Mouse (Mus musculus) midbrain, embryonic 13.5 days (tissue): ENCODE results near the gene Nme7. TPM values are rescaled to one million over a fixed set of nuclear protein-coding genes. Genes with fewer than 3 reads are reported as not detected.

ENCODE experiments used
- ATAC-seq: fragments of 200-750 bp; cut with Nextera tagmentation; 2 replicates; pipeline ENCODE4 v1.8.0; 2017; ENCODE audit warnings: mild to moderate bottlenecking, moderate TSS enrichment, moderate library complexity
- H3K27ac ChIP-seq: fragments of 300-500 bp; sonication (generic); 2 replicates; pipeline ENCODE4 v1.5.1; 2015; ENCODE audit warnings: inconsistent platforms, mild to moderate bottlenecking, moderate library complexity
- H3K27me3 ChIP-seq: fragments of 300-500 bp; sonication (generic); 2 replicates; pipeline ENCODE4 v1.6.1; 2015; ENCODE audit warnings: mild to moderate bottlenecking, inconsistent platforms
- H3K36me3 ChIP-seq: fragments of 300-500 bp; sonication (generic); 2 replicates; pipeline ENCODE4 v1.6.1; 2015; ENCODE audit warnings: mild to moderate bottlenecking, inconsistent platforms
- H3K4me1 ChIP-seq: fragments of 300-500 bp; sonication (generic); replicated peaks from 2 replicates; pipeline ENCODE4 v1.6.1; 2015; ENCODE audit warnings: inconsistent platforms
- H3K4me2 ChIP-seq: fragments of 300-500 bp; sonication (generic); replicated peaks from 2 replicates; pipeline ENCODE4 v1.6.1; 2015; ENCODE audit warnings: moderate library complexity, mild to moderate bottlenecking, inconsistent platforms
- H3K4me3 ChIP-seq: fragments of 300-500 bp; sonication (generic); replicated peaks from 2 replicates; pipeline ENCODE4 v1.5.1; 2015; ENCODE audit warnings: mild to moderate bottlenecking, inconsistent platforms
- H3K9ac ChIP-seq: fragments of 300-500 bp; sonication (generic); replicated peaks from 2 replicates; pipeline ENCODE4 v1.6.1; 2015; ENCODE audit warnings: mild to moderate bottlenecking, inconsistent platforms
- H3K9me3 ChIP-seq: fragments of 300-500 bp; sonication (generic); 2 replicates; pipeline ENCODE4 v1.6.1; 2016; ENCODE audit warnings: mild to moderate bottlenecking, inconsistent platforms
- WGBS: fragments of 180-500 bp; shearing (Covaris S2); methylation state at CpG from one replicate; pipeline ENCODE4 v1.1.7; 2015; 5-methylcytosine and 5-hydroxymethylcytosine counted together
- polyA plus RNA-seq: library from polyadenylated mRNA; unstranded; fragments of >200 nt; fragmentation: Nextera tagmentation; extraction: Ambion mirVana; gene quantifications from 2 replicates; pipeline ENCODE4 v1.2.1, GENCODE M21; 2015

The Nme7 gene
- polyA plus RNA-seq, 1 experiment from 2014 or later, result 38.8 TPM

- H3K27ac ChIP-seq, result peak overlapping the region; percentile 21; the same call in 1 of the 2 replicates
- peak overlapping the region; percentile 15; the same call in 1 of the 2 replicates for H3K9ac ChIP-seq
- whole genome bisulfite sequencing, result 36% methylated on average over 3 of the region's 3 CpGs
- H3K27me3 ChIP-seq, result no peaks in the 10 kb centered on the region
- H3K4me3 ChIP-seq, result no peak overlapping the region
- H3K4me1 ChIP-seq, result peaks cover 30% of the 10 kb centered on the region
- no peaks in the 10 kb centered on the region; the same call in 1 of the 2 replicates for H3K36me3 ChIP-seq
- peak; percentile 62 for ATAC-seq
- no peak overlapping the region for H3K4me2 ChIP-seq
- H3K9me3 ChIP-seq, result no peaks in the 10 kb centered on the region
These were observed 88.3 kb downstream of the Nme7 start for GRCm38 (mm10) chr1:164392176-164392575.

GRCm38 (mm10) chr1:164395131-164395780, 91.3 kb downstream of the Nme7 start:
- Histone ChIP-seq H3K36me3 (no peaks in the 10 kb centered on the region), H3K27me3 (no peaks in the 10 kb centered on the region), H3K9me3 (no peaks in the 10 kb centered on the region), H3K4me2 (no peak overlapping the region), H3K9ac (no peak overlapping the region), H3K27ac (peak overlapping the region; percentile 75), H3K4me1 (peaks cover 30% of the 10 kb centered on the region), H3K4me3 (no peak overlapping the region)
- 32% methylated on average over 6 of the region's 6 CpGs for WGBS
- ATAC-seq, result peak; percentile 93

GRCm38 (mm10) chr1:164397672-164398071, 93.8 kb downstream of the Nme7 start:
- WGBS, result 35% methylated on average over 4 of the region's 4 CpGs
- no peak overlapping the region for H3K4me3 ChIP-seq
- H3K27ac ChIP-seq, result no peak overlapping the region
- peaks cover 19% of the 10 kb centered on the region for H3K4me1 ChIP-seq
- H3K4me2 ChIP-seq, result no peak overlapping the region
- ATAC-seq, result no peak
- H3K9me3 ChIP-seq, result peaks cover 6% of the 10 kb centered on the region
- H3K27me3 ChIP-seq, result no peaks in the 10 kb centered on the region
- no peak overlapping the region for H3K9ac ChIP-seq
- H3K36me3 ChIP-seq, result peaks cover 8% of the 10 kb centered on the region

GRCm38 (mm10) chr1:164399578-164399977, 95.7 kb downstream of the Nme7 start:
- no peak overlapping the region for H3K4me3 ChIP-seq
- H3K27ac ChIP-seq, result no peak overlapping the region
- no peak overlapping the region for H3K9ac ChIP-seq
- H3K9me3 ChIP-seq, result peaks cover 6% of the 10 kb centered on the region
- H3K4me1 ChIP-seq, result peaks cover 19% of the 10 kb centered on the region
- peaks cover 16% of the 10 kb centered on the region for H3K36me3 ChIP-seq
- no peak for ATAC-seq
- 96% methylated on average over 3 of the region's 3 CpGs for WGBS
- H3K27me3 ChIP-seq, result no peaks in the 10 kb centered on the region
- no peak overlapping the region for H3K4me2 ChIP-seq

GRCm38 (mm10) chr1:164405385-164405802, 101.5 kb downstream of the Nme7 start:
- Histone ChIP-seq H3K9ac (no peak overlapping the region), H3K36me3 (peaks cover 16% of the 10 kb centered on the region), H3K4me2 (no peak overlapping the region), H3K27ac (no peak overlapping the region), H3K4me3 (no peak overlapping the region), H3K27me3 (no peaks in the 10 kb centered on the region), H3K9me3 (peaks cover 6% of the 10 kb centered on the region), H3K4me1 (0 out of 2 replicates have a peak, but pooled peaks cover 12% of the 10 kb centered on the region)
- ATAC-seq, result no peak
- WGBS, result 83% methylated on average over 5 of the region's 5 CpGs

- H3K9me3 ChIP-seq, result peaks cover 6% of the 10 kb centered on the region
- H3K4me2 ChIP-seq, result no peak overlapping the region
- ATAC-seq, result no peak
- peaks cover 16% of the 10 kb centered on the region for H3K36me3 ChIP-seq
- H3K27me3 ChIP-seq, result no peaks in the 10 kb centered on the region
- H3K4me1 ChIP-seq, result 0 out of 2 replicates have a peak, but pooled peaks cover 12% of the 10 kb centered on the region
- no peak overlapping the region for H3K9ac ChIP-seq
- H3K4me3 ChIP-seq, result no peak overlapping the region
- no peak overlapping the region for H3K27ac ChIP-seq
- WGBS, result 37% methylated on average over 5 of the region's 5 CpGs
These were observed 102.6 kb downstream of the Nme7 start for GRCm38 (mm10) chr1:164406506-164406905.

GRCm38 (mm10) chr1:164408655-164409054, 104.7 kb downstream of the Nme7 start:
- no peaks in the 10 kb centered on the region for H3K27me3 ChIP-seq
- no peak overlapping the region for H3K9ac ChIP-seq
- 0 out of 2 replicates have a peak, but pooled peaks cover 12% of the 10 kb centered on the region for H3K4me1 ChIP-seq
- no peaks in the 10 kb centered on the region for H3K9me3 ChIP-seq
- 37% methylated on average over 2 of the region's 2 CpGs for WGBS
- H3K27ac ChIP-seq, result 0 out of 2 replicates have a peak overlapping the region, but pooled peaks have one; percentile 7
- no peak overlapping the region for H3K4me2 ChIP-seq
- peaks cover 12% of the 10 kb centered on the region for H3K36me3 ChIP-seq
- peak; percentile 59; the same call in 1 of the 2 replicates for ATAC-seq
- H3K4me3 ChIP-seq, result no peak overlapping the region

GRCm38 (mm10) chr1:164411306-164411705, 107.4 kb downstream of the Nme7 start:
- Histone ChIP-seq H3K9ac (no peak overlapping the region), H3K36me3 (peaks cover 11% of the 10 kb centered on the region), H3K4me3 (no peak overlapping the region), H3K9me3 (no peaks in the 10 kb centered on the region), H3K27ac (no peak overlapping the region), H3K4me2 (no peak overlapping the region), H3K4me1 (0 out of 2 replicates have a peak, but pooled peaks cover 12% of the 10 kb centered on the region), H3K27me3 (no peaks in the 10 kb centered on the region)
- no peak for ATAC-seq
- WGBS, result 94% methylated on average over 7 of the region's 7 CpGs

- no peaks in the 10 kb centered on the region for H3K9me3 ChIP-seq
- no peak overlapping the region for H3K4me3 ChIP-seq
- ATAC-seq, result no peak
- H3K9ac ChIP-seq, result no peak overlapping the region
- H3K36me3 ChIP-seq, result peaks cover 11% of the 10 kb centered on the region
- no peak overlapping the region for H3K27ac ChIP-seq
- no peaks in the 10 kb centered on the region for H3K27me3 ChIP-seq
- WGBS, result 95% methylated on average over 9 of the region's 9 CpGs
- 0 out of 2 replicates have a peak, but pooled peaks cover 9% of the 10 kb centered on the region for H3K4me1 ChIP-seq
- H3K4me2 ChIP-seq, result no peak overlapping the region
These were observed 109.0 kb downstream of the Nme7 start for GRCm38 (mm10) chr1:164412906-164413305.

GRCm38 (mm10) chr1:164413608-164414007, 109.7 kb downstream of the Nme7 start:
- no peak overlapping the region for H3K9ac ChIP-seq
- WGBS, result 95% methylated on average over 11 of the region's 11 CpGs
- no peak for ATAC-seq
- no peak overlapping the region for H3K4me3 ChIP-seq
- no peak overlapping the region for H3K27ac ChIP-seq
- H3K27me3 ChIP-seq, result no peaks in the 10 kb centered on the region
- H3K36me3 ChIP-seq, result peaks cover 11% of the 10 kb centered on the region
- H3K9me3 ChIP-seq, result no peaks in the 10 kb centered on the region
- 0 out of 2 replicates have a peak, but pooled peaks cover 2% of the 10 kb centered on the region for H3K4me1 ChIP-seq
- no peak overlapping the region for H3K4me2 ChIP-seq

GRCm38 (mm10) chr1:164415347-164415751, 111.4 kb downstream of the Nme7 start:
- Histone ChIP-seq H3K4me3 (no peak overlapping the region), H3K4me1 (no peaks in the 10 kb centered on the region), H3K27ac (no peak overlapping the region), H3K4me2 (no peak overlapping the region), H3K36me3 (peaks cover 11% of the 10 kb centered on the region), H3K9me3 (no peaks in the 10 kb centered on the region), H3K9ac (no peak overlapping the region), H3K27me3 (no peaks in the 10 kb centered on the region)
- 86% methylated on average over 2 of the region's 2 CpGs for WGBS
- ATAC-seq, result no peak

- ATAC-seq, result no peak
- no peaks in the 10 kb centered on the region for H3K4me1 ChIP-seq
- 91% methylated on average over 12 of the region's 12 CpGs for WGBS
- H3K4me2 ChIP-seq, result no peak overlapping the region
- no peak overlapping the region for H3K4me3 ChIP-seq
- peaks cover 11% of the 10 kb centered on the region for H3K36me3 ChIP-seq
- H3K9me3 ChIP-seq, result no peaks in the 10 kb centered on the region
- H3K9ac ChIP-seq, result no peak overlapping the region
- no peak overlapping the region for H3K27ac ChIP-seq
- no peaks in the 10 kb centered on the region for H3K27me3 ChIP-seq
These were observed 112.9 kb downstream of the Nme7 start for GRCm38 (mm10) chr1:164416692-164417394.
